Mouse (Mus musculus) lung, embryonic 16.5 days (tissue): ENCODE data around the gene Tuba1a. TPM values are rescaled to one million over a fixed set of nuclear protein-coding genes. Genes with fewer than 3 reads are reported as not detected.

Experiments used
- ATAC-seq: fragments of 200-750 bp; cut with Nextera tagmentation; 2 replicates; pipeline ENCODE4 v1.8.0; 2017; ENCODE audit warnings: low read depth, mild to moderate bottlenecking, moderate library complexity
- H3K27ac ChIP-seq: fragments of 300-500 bp; sonication (generic); 2 replicates; pipeline ENCODE4 v1.5.1; 2014; ENCODE audit warnings: mild to moderate bottlenecking, control low read depth, low read length
- H3K27me3 ChIP-seq: fragments of 300-500 bp; sonication (generic); 2 replicates; pipeline ENCODE4 v1.6.1; 2014; ENCODE audit warnings: low read depth, low read length, mixed read lengths; ENCODE audit not compliant: control insufficient read depth, insufficient read depth
- H3K36me3 ChIP-seq: fragments of 300-500 bp; sonication (generic); 2 replicates; pipeline ENCODE4 v1.6.1; 2014; ENCODE audit warnings: low read length; ENCODE audit not compliant: control insufficient read depth, insufficient read depth
- H3K4me1 ChIP-seq: fragments of 300-500 bp; sonication (generic); replicated peaks from 2 replicates; pipeline ENCODE4 v1.6.1; 2014; ENCODE audit warnings: low read length, mixed read lengths; ENCODE audit not compliant: control insufficient read depth, insufficient read depth
- H3K4me2 ChIP-seq: fragments of 300-500 bp; sonication (generic); 2 replicates; pipeline ENCODE4 v1.6.1; 2014; ENCODE audit warnings: low read depth, low read length, control low read depth
- H3K4me3 ChIP-seq: fragments of 300-500 bp; sonication (generic); 2 replicates; pipeline ENCODE4 v1.5.1; 2014; ENCODE audit warnings: mild to moderate bottlenecking, low read length, control low read depth
- H3K9ac ChIP-seq: fragments of 300-500 bp; sonication (generic); 2 replicates; pipeline ENCODE4 v1.6.1; 2014; ENCODE audit warnings: low read length, control low read depth
- H3K9me3 ChIP-seq: fragments of 300-500 bp; sonication (generic); 2 replicates; pipeline ENCODE4 v1.6.1; 2016; ENCODE audit warnings: low read length; ENCODE audit not compliant: control insufficient read depth
- WGBS: fragments of 180-500 bp; shearing (Covaris S2); extraction: QIAGEN DNeasy Blood & Tissue Kit; methylation state at CpG from one replicate; pipeline ENCODE4 v1.1.7; 2014; 5-methylcytosine and 5-hydroxymethylcytosine counted together
- polyA plus RNA-seq: library from polyadenylated mRNA; unstranded; fragments of >200 nt; fragmentation: Nextera tagmentation; extraction: Ambion mirVana; gene quantifications from 2 replicates; pipeline ENCODE4 v1.2.1, GENCODE M21; 2015

Tuba1a gene
- 870 and 906 TPM in 2 replicates for polyA plus RNA-seq

GRCm38 (mm10) chr15:98953401-98954356 is at the start of gene Tuba1a, which contains the start of gene Gm49450:
Gene Tuba1a, minus strand, starts transcription at chr15:98953703.
Gene Gm49450, minus strand, starts transcription at chr15:98953551.
- peak within 1 kb of the TSS; percentile 95 for H3K27ac ChIP-seq
- peak within 1 kb of the TSS; percentile 55 for H3K4me2 ChIP-seq
- H3K27me3 ChIP-seq, result no peaks in the 10 kb centered on the region
- ATAC-seq, result peak; percentile 98
- peak within 1 kb of the TSS; percentile 86 for H3K4me3 ChIP-seq
- peaks cover 2% of the 10 kb centered on the region; the same call in 1 of the 2 replicates for H3K4me1 ChIP-seq
- peaks cover 4% of the 10 kb centered on the region; the same call in 1 of the 2 replicates for H3K36me3 ChIP-seq
- H3K9me3 ChIP-seq, result no peaks in the 10 kb centered on the region
- WGBS, result 6% methylated on average over 28 of the region's 28 CpGs
- peak within 1 kb of the TSS; percentile 89 for H3K9ac ChIP-seq

- H3K27me3 ChIP-seq, result no peaks in the 10 kb centered on the region
- H3K9ac ChIP-seq, result peak overlapping the region; percentile 33
- no peaks in the 10 kb centered on the region for H3K36me3 ChIP-seq
- H3K4me2 ChIP-seq, result peak overlapping the region; percentile 60
- 8% methylated on average over 17 of the region's 17 CpGs for WGBS
- H3K4me1 ChIP-seq, result peaks cover 21% of the 10 kb centered on the region
- H3K27ac ChIP-seq, result peak overlapping the region; percentile 12; the same call in 1 of the 2 replicates
- H3K4me3 ChIP-seq, result peak overlapping the region; percentile 32
- ATAC-seq, result peak; percentile 51
- no peaks in the 10 kb centered on the region; the same call in 1 of the 2 replicates for H3K9me3 ChIP-seq
Observed at GRCm38 (mm10) chr15:99001451-99001931, 48.0 kb upstream of the Tuba1a start.

- peak overlapping the region; percentile 33; the same call in 1 of the 2 replicates for H3K9ac ChIP-seq
- no peak overlapping the region for H3K4me3 ChIP-seq
- no peaks in the 10 kb centered on the region; the same call in 1 of the 2 replicates for H3K9me3 ChIP-seq
- no peaks in the 10 kb centered on the region for H3K27me3 ChIP-seq
- H3K36me3 ChIP-seq, result no peaks in the 10 kb centered on the region
- ATAC-seq, result peak; percentile 13; the same call in 1 of the 2 replicates
- whole genome bisulfite sequencing, result 31% methylated on average over 14 of the region's 14 CpGs
- H3K4me1 ChIP-seq, result peaks cover 21% of the 10 kb centered on the region
- peak overlapping the region; percentile 60 for H3K4me2 ChIP-seq
- peak overlapping the region; percentile 12; the same call in 1 of the 2 replicates for H3K27ac ChIP-seq
Observed at GRCm38 (mm10) chr15:99000535-99001283, 47.2 kb upstream of the Tuba1a start.

- Histone ChIP-seq H3K4me3 (no peak overlapping the region), H3K36me3 (no peaks in the 10 kb centered on the region), H3K27me3 (no peaks in the 10 kb centered on the region), H3K9ac (no peak overlapping the region), H3K4me1 (peaks cover 21% of the 10 kb centered on the region), H3K9me3 (no peaks in the 10 kb centered on the region; the same call in 1 of the 2 replicates), H3K4me2 (no peak overlapping the region), H3K27ac (0 out of 2 replicates have a peak overlapping the region, but pooled peaks have one; percentile 21)
- WGBS, result 33% methylated on average over 6 of the region's 6 CpGs
- no peak for ATAC-seq
Observed at GRCm38 (mm10) chr15:98998775-98999157, 45.3 kb upstream of the Tuba1a start.

GRCm38 (mm10) chr15:98997938-98998774 is 44.7 kb upstream of the Tuba1a start:
- Histone ChIP-seq H3K4me3 (no peak overlapping the region), H3K9me3 (no peaks in the 10 kb centered on the region), H3K4me2 (no peak overlapping the region), H3K9ac (no peak overlapping the region), H3K27me3 (no peaks in the 10 kb centered on the region), H3K36me3 (no peaks in the 10 kb centered on the region), H3K4me1 (peaks cover 24% of the 10 kb centered on the region), H3K27ac (peak overlapping the region; percentile 21)
- WGBS, result 21% methylated on average over 13 of the region's 13 CpGs
- ATAC-seq, result no peak

DNA sequence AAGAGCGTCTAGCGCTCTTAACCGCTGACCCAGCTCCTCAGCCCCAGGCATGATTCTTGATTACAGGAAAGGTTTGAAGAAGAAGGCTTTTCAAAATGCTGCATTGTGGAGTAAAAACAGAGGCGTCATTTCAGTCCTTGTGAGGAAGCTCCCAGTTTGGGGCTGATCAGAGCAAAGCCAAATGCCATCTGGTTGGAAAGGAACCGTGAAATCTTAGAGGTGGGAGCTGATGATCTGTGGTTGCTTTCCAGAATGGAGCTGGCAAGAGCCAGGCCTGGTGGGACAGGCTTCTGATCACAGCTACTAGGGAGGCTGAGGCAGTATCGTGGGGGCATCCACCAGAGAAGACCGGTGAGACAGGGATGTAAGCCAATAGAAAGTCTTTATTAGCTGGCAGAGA is 43.3 kb upstream of the Tuba1a start:
- WGBS, result 75% methylated on average over 7 of the region's 7 CpGs
- H3K4me2 ChIP-seq, result no peak overlapping the region
- ATAC-seq, result no peak
- no peak overlapping the region for H3K27ac ChIP-seq
- H3K4me3 ChIP-seq, result no peak overlapping the region
- no peaks in the 10 kb centered on the region for H3K36me3 ChIP-seq
- H3K27me3 ChIP-seq, result no peaks in the 10 kb centered on the region
- peaks cover 26% of the 10 kb centered on the region for H3K4me1 ChIP-seq
- H3K9me3 ChIP-seq, result no peaks in the 10 kb centered on the region
- H3K9ac ChIP-seq, result no peak overlapping the region

DNA sequence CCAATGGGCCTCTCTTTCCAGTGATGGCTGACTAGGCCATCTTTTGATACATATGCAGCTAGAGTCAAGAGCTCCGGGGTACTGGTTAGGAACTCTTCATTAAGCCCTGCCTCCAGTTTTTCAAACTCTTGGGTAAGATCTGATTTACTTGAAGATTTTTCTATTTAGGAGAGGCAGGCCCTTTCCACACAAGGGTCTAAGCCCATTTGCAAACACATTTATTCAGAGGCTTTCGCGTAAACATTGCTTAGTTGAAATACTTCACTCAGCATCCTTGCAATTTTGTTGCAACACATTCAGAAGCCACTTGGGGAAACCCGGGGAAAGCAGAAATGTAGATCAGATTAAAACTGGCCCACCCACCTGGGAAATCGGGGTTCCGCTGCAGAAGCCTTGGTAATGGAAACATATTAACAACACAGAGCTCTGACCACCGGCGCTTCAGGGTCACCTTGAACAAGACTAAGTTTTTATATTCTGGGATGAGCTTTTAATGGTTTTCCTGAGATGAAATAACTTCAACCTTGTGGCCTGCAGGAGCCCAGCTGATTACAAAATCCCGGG is 41.5 kb upstream of the Tuba1a start:
- Histone ChIP-seq H3K27ac (no peak overlapping the region), H3K36me3 (no peaks in the 10 kb centered on the region), H3K4me3 (no peak overlapping the region), H3K4me1 (peaks cover 33% of the 10 kb centered on the region), H3K9ac (no peak overlapping the region), H3K9me3 (no peaks in the 10 kb centered on the region), H3K4me2 (no peak overlapping the region), H3K27me3 (no peaks in the 10 kb centered on the region)
- no peak for ATAC-seq
- WGBS, result 79% methylated on average over 9 of the region's 9 CpGs

DNA sequence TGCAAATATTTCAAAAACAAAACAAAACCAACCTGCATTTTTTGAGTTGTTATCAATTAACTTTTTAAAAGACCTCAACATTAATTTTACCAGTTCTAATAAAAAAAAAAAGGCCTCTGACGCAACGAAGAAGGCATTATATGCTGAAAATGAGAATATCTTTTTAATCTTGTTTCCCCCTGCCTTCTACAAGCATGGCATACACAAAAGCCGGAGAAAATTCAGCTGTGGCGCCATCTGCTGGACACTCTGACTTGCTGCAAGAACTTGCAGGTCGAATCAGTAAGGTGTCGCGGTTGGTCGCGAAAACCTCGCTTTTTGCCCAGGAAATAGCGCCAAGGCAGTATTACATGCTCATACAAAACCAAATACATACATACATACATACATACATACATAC is 40.4 kb upstream of the Tuba1a start:
- peak overlapping the region; percentile 95; the same call in 1 of the 2 replicates for H3K27ac ChIP-seq
- H3K9ac ChIP-seq, result no peak overlapping the region
- WGBS, result 3% methylated on average over 11 of the region's 11 CpGs
- no peaks in the 10 kb centered on the region for H3K36me3 ChIP-seq
- H3K4me2 ChIP-seq, result no peak overlapping the region
- H3K27me3 ChIP-seq, result no peaks in the 10 kb centered on the region
- H3K9me3 ChIP-seq, result no peaks in the 10 kb centered on the region
- H3K4me3 ChIP-seq, result no peak overlapping the region
- ATAC-seq, result 0 out of 2 replicates have a peak, but pooled peaks have one; percentile 29
- H3K4me1 ChIP-seq, result peaks cover 33% of the 10 kb centered on the region
